Mouse (Mus musculus) CH12.LX (cell line): ENCODE measurements around the gene Sec22b. TPM values are rescaled to one million over a fixed set of nuclear protein-coding genes. Genes with fewer than 3 reads are reported as not detected.

Experiments
- DNase-seq: peaks from one replicate; pipeline ENCODE4 v3.0.0-alpha.2; 2013; ENCODE audit errors: extremely low read depth
- H3K27ac ChIP-seq: 2 replicates; pipeline ENCODE4 v1.5.1; 2012; ENCODE audit warnings: low read depth, mild to moderate bottlenecking, control low read depth, moderate library complexity; ENCODE audit not compliant: insufficient read depth
- H3K27me3 ChIP-seq: replicated peaks from 2 replicates; pipeline ENCODE3; 2012; ENCODE audit warnings: inconsistent platforms
- H3K36me3 ChIP-seq, 2 experiments: replicated peaks in 1 of 2; 2 replicates each; pipeline versions ENCODE3 to v1.6.1; 2012; ENCODE audit warnings: inconsistent platforms in 1 of 2, low read length in 1 of 2, mild to moderate bottlenecking in 1 of 2, mixed read lengths in 1 of 2, moderate library complexity in 1 of 2; ENCODE audit not compliant: control insufficient read depth in 1 of 2, insufficient read depth in 1 of 2
- H3K4me1 ChIP-seq, 2 experiments: 2 replicates each; pipeline ENCODE4 v1.6.1; 2012; ENCODE audit warnings: inconsistent platforms in 1 of 2, moderate library complexity in 1 of 2; ENCODE audit not compliant: insufficient read depth in 2 of 2, control insufficient read depth in 1 of 2
- H3K4me2 ChIP-seq: 2 replicates; pipeline ENCODE4 v1.6.1; 2012; ENCODE audit warnings: low read depth, mild to moderate bottlenecking, control low read depth; ENCODE audit not compliant: poor library complexity, insufficient read depth, severe bottlenecking
- H3K4me3 ChIP-seq, 3 experiments: fragments of 150-350 bp in 1 of 3; sonication (generic) in 1 of 3; replicated peaks in 1 of 3; 2 replicates each; pipeline versions ENCODE3 to v1.5.1; 2011 to 2012; ENCODE audit warnings: low read depth in 2 of 3, low read length in 2 of 3, mild to moderate bottlenecking in 2 of 3, moderate library complexity in 2 of 3, control low read depth in 1 of 3, improper control_type of control experiment in 1 of 3, inconsistent platforms in 1 of 3, mixed read lengths in 1 of 3; ENCODE audit not compliant: poor library complexity in 1 of 3
- H3K79me2 ChIP-seq: replicated peaks from 2 replicates; pipeline ENCODE4 v1.6.1; 2012; ENCODE audit warnings: mild to moderate bottlenecking, moderate library complexity; ENCODE audit not compliant: control insufficient read depth, poor library complexity, insufficient read depth, severe bottlenecking; ENCODE audit errors: extremely low read depth
- H3K9ac ChIP-seq: 2 replicates; pipeline ENCODE4 v1.6.1; 2012; ENCODE audit warnings: low read depth, mild to moderate bottlenecking, control low read depth, moderate library complexity; ENCODE audit not compliant: insufficient read depth
- H3K9me3 ChIP-seq: replicated peaks from 2 replicates; pipeline ENCODE3; 2012; ENCODE audit warnings: low read length, inconsistent platforms, mixed read lengths
- BHLHE40 ChIP-seq: IDR thresholded peaks from 2 replicates; pipeline ENCODE4 v1.6.1; 2011; ENCODE audit warnings: mild to moderate bottlenecking, low read depth, low read length, improper control_type of control experiment
- CTCF ChIP-seq, 2 experiments: IDR thresholded peaks in 1 of 2; conservative IDR thresholded peaks in 1 of 2; 2 replicates each; pipeline ENCODE4 v1.5.1; 2011 to 2012; ENCODE audit warnings: low read depth in 2 of 2, low read length in 2 of 2, improper control_type of control experiment in 1 of 2, inconsistent platforms in 1 of 2, mild to moderate bottlenecking in 1 of 2, moderate library complexity in 1 of 2
- ETS1 ChIP-seq: conservative IDR thresholded peaks from 2 replicates; pipeline ENCODE4 v1.6.1; 2012; ENCODE audit warnings: low read depth, mild to moderate bottlenecking, inconsistent platforms, low read length, improper control_type of control experiment, moderate library complexity
- GABPA ChIP-seq: IDR thresholded peaks from 2 replicates; pipeline ENCODE4 v1.6.1; 2012; ENCODE audit warnings: low read depth, low read length, improper control_type of control experiment, inconsistent platforms; ENCODE audit not compliant: insufficient replicate concordance
- HCFC1 ChIP-seq: IDR thresholded peaks from 2 replicates; pipeline ENCODE4 v1.6.1; 2012; ENCODE audit warnings: low read depth, mild to moderate bottlenecking, inconsistent platforms, low read length, improper control_type of control experiment
- JUN ChIP-seq: IDR thresholded peaks from 2 replicates; pipeline ENCODE4 v1.6.1; 2011; ENCODE audit warnings: low read depth, mild to moderate bottlenecking, low read length, improper control_type of control experiment, moderate library complexity; ENCODE audit not compliant: insufficient read depth
- JUND ChIP-seq: conservative IDR thresholded peaks from 2 replicates; pipeline ENCODE4 v1.6.1; 2011; ENCODE audit warnings: low read depth, low read length, improper control_type of control experiment
- KAT2A ChIP-seq: IDR thresholded peaks from 2 replicates; pipeline ENCODE4 v1.6.1; 2012; ENCODE audit warnings: low read length, improper control_type of control experiment, inconsistent platforms; ENCODE audit not compliant: insufficient replicate concordance
- MAFK ChIP-seq: IDR thresholded peaks from 2 replicates; pipeline ENCODE4 v1.6.1; 2011; ENCODE audit warnings: low read length, improper control_type of control experiment; ENCODE audit not compliant: insufficient replicate concordance
- MAZ ChIP-seq: IDR thresholded peaks from 2 replicates; pipeline ENCODE4 v1.6.1; 2012; ENCODE audit warnings: low read depth, mild to moderate bottlenecking, inconsistent platforms, low read length, improper control_type of control experiment, moderate library complexity
- MEF2A ChIP-seq: IDR thresholded peaks from 2 replicates; pipeline ENCODE4 v1.6.1; 2014; ENCODE audit warnings: low read depth, mild to moderate bottlenecking, inconsistent platforms, low read length, improper control_type of control experiment, borderline replicate concordance
- MYC ChIP-seq: IDR thresholded peaks from 2 replicates; pipeline ENCODE4 v1.6.1; 2011; ENCODE audit warnings: low read depth, mild to moderate bottlenecking, improper control_type of control experiment, low read length
- NELFE ChIP-seq: IDR thresholded peaks from 2 replicates; pipeline ENCODE4 v1.6.1; 2011; ENCODE audit warnings: low read depth, low read length, improper control_type of control experiment
- POLR2A ChIP-seq: IDR thresholded peaks from 2 replicates; pipeline ENCODE4 v1.6.1; 2011; ENCODE audit warnings: low read depth, mild to moderate bottlenecking, improper control_type of control experiment, low read length
- POLR2AphosphoS2 ChIP-seq: IDR thresholded peaks from 2 replicates; pipeline ENCODE4 v1.6.1; 2011; ENCODE audit warnings: low read depth, low read length, improper control_type of control experiment
- RCOR1 ChIP-seq: conservative IDR thresholded peaks from 2 replicates; pipeline ENCODE4 v1.6.1; 2012; ENCODE audit warnings: low read depth, mild to moderate bottlenecking, inconsistent platforms, low read length, improper control_type of control experiment
- TBP ChIP-seq: conservative IDR thresholded peaks from 2 replicates; pipeline ENCODE4 v1.6.1; 2011; ENCODE audit warnings: low read depth, low read length, improper control_type of control experiment
- UBTF ChIP-seq: IDR thresholded peaks from 2 replicates; pipeline ENCODE4 v1.6.1; 2012; ENCODE audit warnings: low read depth, mild to moderate bottlenecking, inconsistent platforms, low read length, improper control_type of control experiment, moderate library complexity
- USF1 ChIP-seq: IDR thresholded peaks from 2 replicates; pipeline ENCODE4 v1.6.1; 2014; ENCODE audit warnings: low read depth, mild to moderate bottlenecking, inconsistent platforms, low read length, improper control_type of control experiment
- ZMIZ1 ChIP-seq: IDR thresholded peaks from 2 replicates; pipeline ENCODE4 v1.6.1; 2012; ENCODE audit warnings: low read depth, mild to moderate bottlenecking, inconsistent platforms, low read length, improper control_type of control experiment
- ZNF384 ChIP-seq: IDR thresholded peaks from 2 replicates; pipeline ENCODE4 v1.6.1; 2012; ENCODE audit warnings: low read depth, low read length, improper control_type of control experiment, inconsistent platforms
- dilution Hi-C: fragments of 300-500 bp; cut with MboI; formaldehyde crosslinking; loops from 2 replicates; pipeline ENCODE4 v1.14.3; 2020; ENCODE audit warnings: low sequenced_read_pairs; ENCODE audit not compliant: extremely low pct_unique_long_range_greater_than_20kb, extremely low pct_ligation_motif_present
- in situ Hi-C: fragments of 300-500 bp; cut with MboI; formaldehyde crosslinking; loops from 3 replicates; pipeline ENCODE4 v1.14.3; 2019; ENCODE audit warnings: low sequenced_read_pairs, low pct_ligation_motif_present, low pct_unique_long_range_greater_than_20kb, mixed read lengths
- polyA plus RNA-seq: library from polyadenylated mRNA; unstranded; fragments of >175 nt; gene quantifications from 2 replicates; pipeline ENCODE4 v1.2.1, GENCODE M21; 2012; ENCODE audit warnings: low read depth; ENCODE audit not compliant: insufficient read length
- total RNA-seq, 2 experiments: library from RNA; depleted of rRNA; stranded (reverse); fragments of 300-350 nt in 1 of 2; fragments of >200 nt in 1 of 2; gene quantifications; 2 replicates each; pipeline ENCODE4 v1.2.3; 2012 to 2014

Sec22b gene
- total and polyA plus RNA-seq, 3 experiments = 42.6 to 82.8 (median 82.4) TPM

- no peak for DNase-seq
- H3K27ac ChIP-seq = no peak overlapping the region
- in situ Hi-C loops (no loop called here), dilution Hi-C loops (no loop called here)
- no peak for TF ChIP-seq UBTF
- TF ChIP-seq TBP = no peak
- no peak for TF ChIP-seq MYC
- no peak for TF ChIP-seq JUN
- no peak for TF ChIP-seq HCFC1
- TF ChIP-seq GABPA = no peak
- TF ChIP-seq MEF2A = no peak
- no peak for TF ChIP-seq POLR2AphosphoS2
- no peak for TF ChIP-seq RCOR1
- TF ChIP-seq POLR2A = no peak
- no peak for TF ChIP-seq ZNF384
- no peak for TF ChIP-seq BHLHE40
- no peak for TF ChIP-seq MAZ
- TF ChIP-seq MAFK = no peak
- no peak for TF ChIP-seq JUND
- H3K4me3 ChIP-seq = no peak overlapping the region
- no peaks in the 10 kb centered on the region for H3K27me3 ChIP-seq
- no peaks in the 10 kb centered on the region for H3K79me2 ChIP-seq
- no peaks in the 10 kb centered on the region for H3K9me3 ChIP-seq
- H3K36me3 ChIP-seq = no peaks in the 10 kb centered on the region
- H3K4me2 ChIP-seq = no peak overlapping the region
- H3K4me1 ChIP-seq = peaks cover 2% of the 10 kb centered on the region in 2 experiments; a peak in 1 of 4 replicates
- H3K9ac ChIP-seq = no peak overlapping the region
Measured at GRCm38 (mm10) chr3:97851803-97852202, 49.2 kb upstream of the Sec22b start.

- Histone ChIP-seq H3K79me2 (no peaks in the 10 kb centered on the region), H3K36me3 (no peaks in the 10 kb centered on the region), H3K27me3 (no peaks in the 10 kb centered on the region), H3K4me2 (no peak overlapping the region), H3K27ac (no peak overlapping the region), H3K9me3 (no peaks in the 10 kb centered on the region), H3K4me3 (no peak overlapping the region), H3K9ac (no peak overlapping the region), H3K4me1 (no peaks in the 10 kb centered on the region)
- in situ Hi-C loops = no loop called here
- dilution Hi-C loops = no loop called here
- TF ChIP-seq GABPA (no peak), KAT2A (no peak), TBP (no peak), MAZ (no peak), MYC (no peak), USF1 (no peak), CTCF (conservative IDR thresholded peaks at IDR 0.05 in 1 of 2, IDR thresholded peaks at IDR 0.05 in 1 of 2; ENCODE audit: low read depth in 2 of 2, low read length in 2 of 2) (no peak), NELFE (no peak), JUND (no peak), MEF2A (no peak), ETS1 (no peak), BHLHE40 (no peak), ZMIZ1 (no peak)
- DNase-seq = no peak
Measured at GRCm38 (mm10) chr3:97854575-97855384, 46.2 kb upstream of the Sec22b start.
